Comparison of ENCODE assay signal across 21 mouse cellular contexts in genomic region chr15:51136121-51136520, GRCm38 (mm10).
DNase-seq lines count a peak whose midpoint lies in the region; ATAC-seq and TF ChIP-seq lines count a peak whose summit lies in the region.
"Had no signal": no experiment of that assay in that cellular context is flagged by ENCODE, and none has a peak within 500 bp of the region (broad histone marks: within the 10 kb centered on the region; RNA-seq: fewer than 3 reads in every experiment).

No protein-coding gene starts in this region.

- peak; percentile 64; the same call in 1 of the 2 replicates for ATAC-seq in limb, embryonic 13.5 days (ENCODE audit: low FRiP score, low read depth)
- ATAC-seq in liver, postnatal 0 days = no peak
- ATAC-seq in liver, embryonic 12.5 days = no peak
- ATAC-seq: Patski had no signal

- peak; percentile 17 for DNase-seq in embryo, embryonic 10 days (ENCODE audit: low spot score)
- DNase-seq in embryo, embryonic 11 days = no peak
- no peak for DNase-seq in layer of hippocampus, adult 2 months (ENCODE audit: low spot score in 2 of 2)
- DNase-seq in layer of hippocampus, postnatal 36 days = no peak
- DNase-seq in brain, embryonic 14.5 days (ENCODE audit: low read depth) = peak; percentile 43
- no peak for DNase-seq in liver, postnatal 0 days
- DNase-seq: adrenal gland, postnatal 14 days; cerebellum, adult 11-12 months; cerebellum, postnatal 25 days; gastrocnemius, postnatal 36 days; kidney, adult 18-20 months; kidney, postnatal 10 days; lung, postnatal 10 days; midbrain, embryonic 14.5 days had no signal

- no peaks in the 10 kb centered on the region for H3K9me3 ChIP-seq in limb, embryonic 13.5 days
- H3K9me3 ChIP-seq in liver, postnatal 0 days (ENCODE audit: low read length) = no peaks in the 10 kb centered on the region
- no peaks in the 10 kb centered on the region for H3K9me3 ChIP-seq in liver, embryonic 12.5 days (replicated peaks)
- H3K9me3 ChIP-seq: embryonic facial prominence, embryonic 12.5 days; hindbrain, embryonic 12.5 days; limb, embryonic 15.5 days; neural tube, embryonic 13.5 days had no signal

- H3K27me3 ChIP-seq in limb, embryonic 13.5 days = no peaks in the 10 kb centered on the region
- no peaks in the 10 kb centered on the region for H3K27me3 ChIP-seq in liver, postnatal 0 days (ENCODE audit: insufficient read depth, low read length)
- no peaks in the 10 kb centered on the region for H3K27me3 ChIP-seq in liver, embryonic 12.5 days (replicated peaks)
- H3K27me3 ChIP-seq: embryonic facial prominence, embryonic 12.5 days; hindbrain, embryonic 12.5 days; limb, embryonic 15.5 days; neural tube, embryonic 13.5 days had no signal

- no peak overlapping the region for H3K4me2 ChIP-seq in limb, embryonic 13.5 days (replicated peaks)
- H3K4me2 ChIP-seq in liver, postnatal 0 days (ENCODE audit: low read depth, low read length) = no peak overlapping the region
- H3K4me2 ChIP-seq in liver, embryonic 12.5 days = no peak overlapping the region
- H3K4me2 ChIP-seq: embryonic facial prominence, embryonic 12.5 days; hindbrain, embryonic 12.5 days; limb, embryonic 15.5 days; neural tube, embryonic 13.5 days had no signal

- no peak overlapping the region for H3K27ac ChIP-seq in layer of hippocampus, adult 2 months
- no peak overlapping the region for H3K27ac ChIP-seq in limb, embryonic 13.5 days
- H3K27ac ChIP-seq in liver, postnatal 0 days (ENCODE audit: low read depth) = no peak overlapping the region
- H3K27ac ChIP-seq in liver, embryonic 12.5 days = no peak overlapping the region
- H3K27ac ChIP-seq: embryonic facial prominence, embryonic 12.5 days; hindbrain, embryonic 12.5 days; limb, embryonic 15.5 days; neural tube, embryonic 13.5 days had no signal

- H3K9ac ChIP-seq in limb, embryonic 13.5 days = no peak overlapping the region
- no peak overlapping the region for H3K9ac ChIP-seq in liver, postnatal 0 days (replicated peaks)
- H3K9ac ChIP-seq in liver, embryonic 12.5 days = no peak overlapping the region
- H3K9ac ChIP-seq: embryonic facial prominence, embryonic 12.5 days; hindbrain, embryonic 12.5 days; limb, embryonic 15.5 days; neural tube, embryonic 13.5 days had no signal

- H3K4me3 ChIP-seq in layer of hippocampus, adult 2 months = peak overlapping the region; percentile 15; the same call in 1 of the 2 replicates
- H3K4me3 ChIP-seq in limb, embryonic 13.5 days = no peak overlapping the region
- H3K4me3 ChIP-seq in liver, postnatal 0 days (ENCODE audit: low read depth, low read length) = no peak overlapping the region
- H3K4me3 ChIP-seq in liver, embryonic 12.5 days = no peak overlapping the region
- H3K4me3 ChIP-seq: embryonic facial prominence, embryonic 12.5 days; hindbrain, embryonic 12.5 days; limb, embryonic 15.5 days; neural tube, embryonic 13.5 days had no signal

- no peak for TF ChIP-seq EP300 in liver, postnatal 0 days (IDR thresholded peaks at IDR 0.05; ENCODE audit: low read depth)

- H3K4me1 ChIP-seq in limb, embryonic 13.5 days = peaks cover 9% of the 10 kb centered on the region; the same call in 1 of the 2 replicates
- H3K4me1 ChIP-seq in liver, postnatal 0 days (ENCODE audit: insufficient read depth) = no peaks in the 10 kb centered on the region
- no peaks in the 10 kb centered on the region for H3K4me1 ChIP-seq in liver, embryonic 12.5 days
- H3K4me1 ChIP-seq: embryonic facial prominence, embryonic 12.5 days; hindbrain, embryonic 12.5 days; limb, embryonic 15.5 days; neural tube, embryonic 13.5 days had no signal

- no peak for TF ChIP-seq CTCF in layer of hippocampus, adult 2 months (conservative IDR thresholded peaks at IDR 0.05)
- no peak for TF ChIP-seq CTCF in brain, embryonic 14.5 days (IDR thresholded peaks at IDR 0.05; ENCODE audit: borderline replicate concordance, extremely low read depth, insufficient read depth, insufficient read length)
- TF ChIP-seq CTCF in liver, postnatal 0 days (IDR thresholded peaks at IDR 0.05; ENCODE audit: low read depth) = no peak

- no peaks in the 10 kb centered on the region for H3K36me3 ChIP-seq in limb, embryonic 13.5 days
- H3K36me3 ChIP-seq in liver, postnatal 0 days (replicated peaks; ENCODE audit: insufficient read depth, low read length) = no peaks in the 10 kb centered on the region
- H3K36me3 ChIP-seq in liver, embryonic 12.5 days = no peaks in the 10 kb centered on the region
- H3K36me3 ChIP-seq: embryonic facial prominence, embryonic 12.5 days; hindbrain, embryonic 12.5 days; limb, embryonic 15.5 days; neural tube, embryonic 13.5 days had no signal

- TF ChIP-seq POLR2A in brain, embryonic 14.5 days (IDR thresholded peaks at IDR 0.05; ENCODE audit: borderline replicate concordance, extremely low read depth, insufficient read depth, insufficient read length, poor library complexity, severe bottlenecking) = no peak

- 37% methylated on average over 1 of the region's 1 CpGs for WGBS in limb, embryonic 13.5 days
- WGBS in liver, postnatal 0 days (ENCODE audit: insufficient replicate concordance) = 81% methylated on average over 1 of the region's 1 CpGs
- 65% methylated on average over 1 of the region's 1 CpGs for WGBS in liver, embryonic 12.5 days (ENCODE audit: insufficient replicate concordance)

Comparison
In these comparisons a context has a peak if more than half of its experiments do, and no peak if none do; other contexts are left out.
1. DNase-seq: peak in embryo, embryonic 10 days (single experiment) and brain, embryonic 14.5 days (single experiment); none in embryo, embryonic 11 days (single experiment), layer of hippocampus, adult 2 months (0 of 2), layer of hippocampus, postnatal 36 days (0 of 2) and liver, postnatal 0 days (single experiment).